Mouse (Mus musculus): ENCODE data around the gene Vcp.

DNA sequence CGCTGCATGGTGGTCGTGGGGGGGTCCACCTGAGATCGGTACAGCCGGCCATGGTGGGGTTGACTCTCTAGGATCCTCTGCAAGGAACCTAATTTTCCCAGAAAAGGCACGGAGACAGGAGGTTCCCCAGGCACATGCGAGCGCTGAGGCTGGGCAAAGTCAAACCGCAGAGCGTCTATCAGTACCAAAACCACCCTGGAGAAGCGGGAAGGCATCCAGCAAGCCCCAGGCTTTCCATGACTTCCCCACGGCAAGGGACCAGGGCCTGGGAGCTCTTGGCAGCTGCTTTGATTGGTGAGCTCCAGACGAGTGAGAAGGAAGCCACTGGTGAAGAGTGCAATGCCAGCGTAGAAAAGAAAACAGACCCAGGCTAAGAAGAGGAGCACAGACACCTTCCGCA lies 24.4 kb upstream of the Vcp start:
- TF ChIP-seq CTCF (IDR thresholded peaks at IDR 0.05; ENCODE audit: control insufficient read depth, insufficient read depth, insufficient read length): no peak
- no peak for TF ChIP-seq USF1 (IDR thresholded peaks at IDR 0.05; ENCODE audit: low read depth)
- TF ChIP-seq MYOD1 (IDR thresholded peaks at IDR 0.05; ENCODE audit: control insufficient read depth, insufficient read length, low read depth): no peak
- TF ChIP-seq MAX (IDR thresholded peaks at IDR 0.05): no peak
- TF ChIP-seq CEBPB (IDR thresholded peaks at IDR 0.05; ENCODE audit: low read depth): no peak

All from C2C12 (cell line).